Mouse (Mus musculus) thymus, postnatal 0 days (tissue): Measurements from ENCODE around the gene Sgcd. TPM values are rescaled to one million over a fixed set of nuclear protein-coding genes. Genes with fewer than 3 reads are reported as not detected.
"Not testable (repeated sequence)": the region's sequence is repeated elsewhere in the genome, so short reads cannot be mapped to it uniquely, and the experiment has no call there.

ENCODE experiments used
- DNase-seq: peaks from one replicate; pipeline ENCODE4 v3.0.0-alpha.2; 2015; ENCODE audit warnings: low spot score
- polyA plus RNA-seq: library from polyadenylated mRNA; unstranded; fragments of >200 nt; fragmentation: Nextera tagmentation; extraction: Ambion mirVana; gene quantifications from 2 replicates; pipeline ENCODE4 v1.2.1, GENCODE M21; 2015

Gene Sgcd
- polyA plus RNA-seq, 1 experiment from 2014 or later, result 0.55 TPM

GRCm38 (mm10) chr11:47777226-47777915, 211.4 kb downstream of the Sgcd start:
- DNase-seq, result no peak

GRCm38 (mm10) chr11:47776019-47776418, 212.8 kb downstream of the Sgcd start:
- DNase-seq, result no peak

- no peak for DNase-seq
These were observed 222.9 kb downstream of the Sgcd start for GRCm38 (mm10) chr11:47765859-47766258.

GRCm38 (mm10) chr11:47763569-47763968, 225.2 kb downstream of the Sgcd start:
- DNase-seq, result not testable (repeated sequence)

- DNase-seq, result no peak
These were observed 229.8 kb downstream of the Sgcd start for GRCm38 (mm10) chr11:47759015-47759414.

- DNase-seq, result no peak
These were observed 246.0 kb downstream of the Sgcd start for GRCm38 (mm10) chr11:47742806-47743205.

GRCm38 (mm10) chr11:47704930-47705787, 283.6 kb downstream of the Sgcd start:
- no peak for DNase-seq

- no peak for DNase-seq
These were observed 293.2 kb downstream of the Sgcd start for GRCm38 (mm10) chr11:47695611-47696010.

- peak; percentile 39 for DNase-seq
These were observed 330.6 kb downstream of the Sgcd start for GRCm38 (mm10) chr11:47658135-47658534.

- DNase-seq, result no peak
These were observed 342.9 kb downstream of the Sgcd start for GRCm38 (mm10) chr11:47645911-47646310.

GRCm38 (mm10) chr11:47641567-47642259, 347.1 kb downstream of the Sgcd start:
- DNase-seq, result no peak

- no peak for DNase-seq
These were observed 348.2 kb downstream of the Sgcd start for GRCm38 (mm10) chr11:47640556-47640955.

GRCm38 (mm10) chr11:47630186-47630585, 358.6 kb downstream of the Sgcd start:
- DNase-seq, result no peak

GRCm38 (mm10) chr11:47609892-47610291, 378.9 kb downstream of the Sgcd start:
- no peak for DNase-seq

- no peak for DNase-seq
These were observed 414.1 kb downstream of the Sgcd start for GRCm38 (mm10) chr11:47574635-47575034.

GRCm38 (mm10) chr11:47568488-47568887, 420.3 kb downstream of the Sgcd start:
- no peak for DNase-seq

GRCm38 (mm10) chr11:47566156-47566555, 422.6 kb downstream of the Sgcd start:
- DNase-seq, result no peak

- DNase-seq, result no peak
These were observed 463.9 kb downstream of the Sgcd start for GRCm38 (mm10) chr11:47524845-47525244.

- DNase-seq, result no peak
These were observed 480.7 kb downstream of the Sgcd start for GRCm38 (mm10) chr11:47508047-47508446.

GRCm38 (mm10) chr11:47503236-47503635, 485.5 kb downstream of the Sgcd start:
- DNase-seq, result not testable (repeated sequence)

- DNase-seq, result no peak
These were observed 515.1 kb downstream of the Sgcd start for GRCm38 (mm10) chr11:47473493-47474230.
